ENCODE assay signal across 23 mouse cellular contexts in genomic region chr5:101169074-101169473, GRCm38 (mm10).
DNase-seq lines count a peak whose midpoint lies in the region; ATAC-seq lines count a peak whose summit lies in the region.
"Had no signal": no experiment of that assay in that cellular context is flagged by ENCODE, and none has a peak within 500 bp of the region (broad histone marks: within the 10 kb centered on the region; RNA-seq: fewer than 3 reads in every experiment).

No protein-coding gene starts in this region.

- H3K27me3 ChIP-seq in intestine, embryonic 16.5 days (replicated peaks; ENCODE audit: control insufficient read depth, insufficient read depth, low read length), result no peaks in the 10 kb centered on the region
- H3K27me3 ChIP-seq: CH12.LX; embryonic facial prominence, embryonic 12.5 days; forebrain, embryonic 13.5 days; forebrain, embryonic 15.5 days; Patski had no signal

- peak; percentile 80 for ATAC-seq in intestine, embryonic 16.5 days
- no peak for ATAC-seq in activated CD4-positive, CD25-positive, alpha-beta regulatory T cell, adult 4 months
- ATAC-seq: CD4-positive, CD25-positive, alpha-beta regulatory T cell, adult 4 months; forebrain, embryonic 13.5 days; forebrain, embryonic 15.5 days; forebrain, postnatal 0 days; Patski had no signal

- intact Hi-C loops in heart, postnatal 14 days (cut with DNase I), result no loop called here

- H3K27ac ChIP-seq in intestine, embryonic 16.5 days (ENCODE audit: low read length), result no peak overlapping the region
- H3K27ac ChIP-seq: embryonic facial prominence, embryonic 10.5 days; embryonic facial prominence, embryonic 12.5 days; forebrain, embryonic 13.5 days; forebrain, embryonic 15.5 days had no signal

- no peaks in the 10 kb centered on the region for H3K36me3 ChIP-seq in intestine, embryonic 16.5 days (ENCODE audit: control insufficient read depth, insufficient read depth, low read length)
- H3K36me3 ChIP-seq: embryonic facial prominence, embryonic 10.5 days; embryonic facial prominence, embryonic 12.5 days; forebrain, embryonic 15.5 days; G1E had no signal

- no peak overlapping the region for H3K4me3 ChIP-seq in intestine, embryonic 16.5 days (ENCODE audit: low read length)
- H3K4me3 ChIP-seq: embryonic facial prominence, embryonic 10.5 days; embryonic facial prominence, embryonic 12.5 days; forebrain, embryonic 13.5 days; forebrain, embryonic 15.5 days had no signal

- no peaks in the 10 kb centered on the region for H3K9me3 ChIP-seq in intestine, embryonic 16.5 days (ENCODE audit: control insufficient read depth, low read length)
- H3K9me3 ChIP-seq: embryonic facial prominence, embryonic 10.5 days; embryonic facial prominence, embryonic 12.5 days; forebrain, embryonic 13.5 days; forebrain, embryonic 15.5 days had no signal

- peaks cover 4% of the 10 kb centered on the region; the same call in 1 of the 2 replicates for H3K4me1 ChIP-seq in intestine, embryonic 16.5 days (ENCODE audit: control insufficient read depth, insufficient read depth, low read length)
- H3K4me1 ChIP-seq: embryonic facial prominence, embryonic 12.5 days; forebrain, embryonic 13.5 days had no signal

- peak; percentile 3 for DNase-seq in heart, adult 11 months
- no peak for DNase-seq in heart, postnatal 14 days
- no peak for DNase-seq in layer of hippocampus, adult 9-10 months (ENCODE audit: low spot score)
- DNase-seq: adrenal gland, adult 8-10 months; adrenal gland, postnatal 14 days; adrenal gland, postnatal 36 days; B cell, adult 2 months; cerebellum, adult 11-12 months; cerebellum, adult 2 months; cerebellum, adult 9-10 months; cerebellum, postnatal 10 days; cerebellum, postnatal 25 days; forebrain, postnatal 0 days had no signal

- WGBS in intestine, embryonic 16.5 days, result 27% methylated on average over 2 of the region's 2 CpGs

- H3K4me2 ChIP-seq in intestine, embryonic 16.5 days (ENCODE audit: low read depth, low read length), result no peak overlapping the region
- H3K4me2 ChIP-seq: embryonic facial prominence, embryonic 12.5 days; forebrain, embryonic 13.5 days; forebrain, embryonic 15.5 days had no signal

- no peak overlapping the region for H3K9ac ChIP-seq in intestine, embryonic 16.5 days (ENCODE audit: low read depth, low read length)
- H3K9ac ChIP-seq: embryonic facial prominence, embryonic 12.5 days; forebrain, embryonic 13.5 days; forebrain, embryonic 15.5 days; forebrain, postnatal 0 days had no signal
